Mouse (Mus musculus) gonadal fat pad, adult 2 months (tissue): Measurements from ENCODE around the gene Hlx. TPM values are rescaled to one million over a fixed set of nuclear protein-coding genes. Genes with fewer than 3 reads are reported as not detected.

Source experiments
- DNase-seq: peaks from one replicate; pipeline ENCODE4 v3.0.0-alpha.2; 2012; ENCODE audit warnings: low read depth
- polyA plus RNA-seq: library from polyadenylated mRNA; depleted of rRNA; stranded (reverse); fragments of >200 nt; gene quantifications from 2 replicates; pipeline ENCODE4 v1.2.3, GENCODE M21; 2012

Gene Hlx
- polyA plus RNA-seq, 1 experiment: 9.1 TPM

DNA sequence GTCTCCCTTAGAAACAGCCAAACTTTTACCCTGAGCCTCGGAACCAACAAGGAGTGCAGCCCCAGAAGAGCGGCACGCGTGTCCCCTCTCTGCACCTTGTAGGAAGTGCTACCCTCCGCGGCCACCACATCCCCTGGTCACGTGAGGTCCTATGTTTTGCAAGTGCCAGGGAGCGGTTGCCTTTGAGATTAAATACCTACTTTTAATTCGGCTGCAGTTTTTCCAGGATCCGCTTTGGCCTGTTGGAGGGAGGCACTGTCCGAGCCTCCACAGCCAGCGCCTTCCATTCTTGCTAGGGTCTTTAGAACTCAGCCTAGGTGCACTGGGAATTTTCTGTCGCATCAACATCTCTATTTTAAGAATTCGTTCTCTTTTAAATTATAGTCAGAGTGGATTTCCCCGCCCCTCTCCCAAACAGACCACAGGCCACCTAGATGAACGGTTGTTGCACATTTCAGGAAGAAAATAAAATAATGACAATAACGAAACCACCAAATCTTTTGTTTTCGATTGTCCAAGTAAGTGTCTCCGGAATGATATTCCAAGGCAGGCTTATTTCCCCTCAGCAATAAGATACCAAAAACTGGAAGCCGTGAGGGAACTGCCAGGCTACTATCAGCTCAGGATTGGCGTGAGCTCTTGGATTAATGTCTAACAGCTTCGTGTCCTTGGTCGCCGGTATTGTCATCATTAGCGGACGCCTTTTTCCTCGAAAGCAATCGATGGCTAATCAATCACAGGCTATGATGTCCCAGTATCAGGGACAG is 1.1 kb upstream of the Hlx start:
- DNase-seq: no peak

DNA sequence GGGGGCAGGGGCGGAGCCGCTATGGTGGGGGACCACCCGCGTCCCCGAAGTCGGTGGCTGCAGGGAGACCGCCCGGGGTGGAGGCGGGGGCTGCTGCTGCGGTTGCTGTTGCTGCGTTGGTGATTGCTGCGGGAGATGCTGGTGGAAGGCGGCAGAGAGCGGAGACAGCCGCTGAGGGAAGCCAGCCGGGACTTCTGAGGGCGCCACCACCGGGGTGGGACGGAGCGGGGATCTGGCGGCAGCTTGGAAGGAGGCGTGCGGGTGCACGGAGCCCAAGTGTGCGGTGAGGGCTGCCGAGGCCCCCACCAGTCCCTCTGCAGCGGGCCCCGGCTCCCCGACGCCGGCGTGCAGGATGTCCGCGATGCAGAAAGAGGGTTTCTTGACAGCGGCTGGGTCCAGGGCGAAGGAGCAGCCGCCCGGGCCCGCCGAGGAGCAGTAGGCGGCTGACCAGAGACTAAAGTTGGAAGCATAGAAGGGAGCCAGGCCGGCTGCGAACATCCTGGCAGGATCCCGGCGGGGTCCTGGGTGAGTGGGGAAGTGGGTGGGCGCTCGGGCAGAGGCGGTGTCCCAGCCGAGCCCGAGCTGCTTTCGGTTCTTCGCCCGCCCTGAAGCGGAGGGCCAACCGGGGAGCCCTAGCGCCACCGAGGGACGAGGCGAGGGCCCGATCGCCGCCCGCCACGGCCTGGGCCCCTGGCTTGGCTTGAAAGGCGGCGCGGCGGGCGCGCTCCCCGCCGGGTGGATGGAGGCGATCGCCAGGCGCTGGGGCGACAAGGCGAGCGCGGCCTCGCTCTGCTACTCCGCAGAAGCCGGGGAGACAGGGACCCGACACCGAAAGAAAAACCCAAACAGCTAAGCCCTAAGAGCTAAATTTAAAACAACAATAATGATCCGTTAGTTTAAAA is 524 bp downstream of the Hlx start:
- DNase-seq: no peak

DNA sequence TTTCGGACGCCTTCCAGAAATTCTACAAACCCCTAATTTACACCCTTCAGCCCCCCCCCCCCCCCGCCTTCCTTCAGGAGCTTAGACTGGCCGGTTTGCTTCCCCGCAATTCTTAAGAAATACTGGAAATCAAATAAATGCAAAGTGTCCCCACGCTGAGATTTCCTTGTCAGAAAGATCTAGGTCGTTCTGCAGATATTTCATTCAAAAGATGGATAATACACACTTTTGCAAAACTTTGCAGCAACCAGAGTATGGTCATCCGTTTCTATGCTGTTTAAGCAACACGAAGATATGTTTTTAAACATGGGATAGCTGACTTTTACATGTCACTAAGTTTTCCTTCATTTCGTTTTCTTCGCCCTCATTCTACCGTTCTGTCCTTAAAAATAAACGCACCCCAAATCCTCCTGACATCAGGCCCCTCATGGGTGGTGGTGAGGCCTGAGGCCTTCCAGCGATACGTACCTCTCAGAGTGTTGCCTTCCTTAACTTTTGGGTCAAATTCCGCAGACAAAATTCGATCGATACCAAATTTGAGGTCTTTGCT is 1.3 kb downstream of the Hlx start:
- DNase-seq: no peak

DNA sequence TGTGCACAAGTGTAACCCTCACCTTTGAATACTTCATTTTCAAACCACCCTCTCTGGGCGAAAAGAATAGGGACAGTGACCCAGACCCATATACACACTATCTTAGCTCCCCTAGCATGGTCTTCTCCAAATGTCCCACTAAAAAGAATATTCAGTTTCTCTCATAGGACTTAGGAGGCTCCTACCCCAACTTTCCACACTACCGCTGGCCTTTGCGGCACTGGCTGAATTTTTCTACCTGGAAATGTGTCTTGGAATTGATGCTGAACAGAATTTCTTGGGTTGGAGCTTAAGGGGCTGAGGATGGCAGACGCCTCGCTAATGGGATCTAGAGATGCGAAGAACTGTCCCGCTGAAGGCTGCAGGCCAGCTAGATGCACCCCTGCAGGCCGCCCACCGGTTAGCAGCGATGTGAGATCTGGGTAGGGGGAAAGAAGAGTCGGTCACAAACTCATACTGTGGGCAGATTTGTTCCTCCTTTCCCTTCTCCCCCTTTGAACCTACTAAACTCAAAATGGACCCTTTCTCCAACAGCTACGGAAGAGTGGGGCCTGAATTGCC is 1.9 kb downstream of the Hlx start:
- DNase-seq: no peak

DNA sequence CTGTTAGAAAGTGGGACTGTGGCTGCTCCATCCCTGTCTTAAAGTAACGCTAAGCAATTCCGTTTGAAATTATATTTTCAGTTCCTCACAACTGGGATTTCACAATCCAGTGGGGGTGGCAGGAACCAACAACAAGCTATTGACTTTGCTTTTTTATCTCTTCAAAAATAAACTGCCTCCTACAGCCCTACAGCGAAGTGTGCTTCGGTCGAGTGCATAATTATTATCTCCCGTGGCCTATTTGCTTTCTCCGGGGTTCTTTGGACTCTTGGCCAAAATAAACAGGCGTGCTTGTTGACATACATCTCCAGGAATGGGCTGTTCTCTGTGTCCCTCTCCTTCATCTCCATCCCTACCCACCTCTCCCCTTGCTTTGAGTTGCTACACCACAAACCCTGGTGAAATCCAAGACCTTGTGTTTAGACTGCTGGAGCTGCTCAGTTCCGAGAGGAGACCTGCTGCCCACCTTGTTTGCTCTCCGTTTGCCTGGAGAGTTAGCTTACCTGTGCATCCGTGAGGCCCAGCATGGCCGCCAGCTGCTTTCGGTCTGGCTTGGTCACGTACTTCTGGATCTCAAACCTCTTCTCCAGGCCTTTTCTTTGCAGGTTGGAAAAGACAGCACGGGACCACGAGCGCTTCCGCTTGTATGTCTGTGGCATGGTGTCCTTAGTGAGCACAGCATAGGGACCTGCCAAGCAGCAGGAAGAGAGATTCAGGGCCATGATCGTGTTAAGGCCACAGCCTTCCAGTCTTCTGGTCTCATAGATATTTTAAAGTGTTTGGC is 2.9 kb downstream of the Hlx start:
- DNase-seq: no peak

DNA sequence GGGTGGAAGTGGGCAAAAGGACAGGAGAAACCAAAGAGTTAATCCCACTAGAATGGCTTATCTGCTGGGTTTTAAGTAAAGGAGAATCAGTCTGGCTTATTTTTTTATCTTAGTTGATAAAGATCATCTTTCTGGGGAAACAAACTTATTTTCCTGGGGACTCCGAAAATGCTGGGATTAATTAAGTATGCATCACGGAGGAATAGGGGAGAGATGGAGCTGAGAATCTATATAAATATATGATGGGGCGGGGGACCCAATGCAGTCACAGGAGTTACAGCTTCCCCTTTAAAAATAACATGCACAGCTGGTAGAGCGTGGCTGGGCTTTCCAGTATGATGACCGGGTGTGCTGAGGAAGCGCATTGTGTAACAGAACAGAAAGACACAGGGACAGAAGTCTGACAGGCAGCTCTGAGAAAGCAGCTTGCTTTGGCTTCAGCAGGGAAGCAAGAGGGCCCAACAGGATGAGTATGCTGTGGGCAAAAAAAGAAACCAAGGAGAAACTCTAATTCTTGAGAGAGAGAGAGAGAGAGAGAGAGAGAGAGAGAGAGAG is 3.8 kb downstream of the Hlx start:
- DNase-seq: no peak

DNA sequence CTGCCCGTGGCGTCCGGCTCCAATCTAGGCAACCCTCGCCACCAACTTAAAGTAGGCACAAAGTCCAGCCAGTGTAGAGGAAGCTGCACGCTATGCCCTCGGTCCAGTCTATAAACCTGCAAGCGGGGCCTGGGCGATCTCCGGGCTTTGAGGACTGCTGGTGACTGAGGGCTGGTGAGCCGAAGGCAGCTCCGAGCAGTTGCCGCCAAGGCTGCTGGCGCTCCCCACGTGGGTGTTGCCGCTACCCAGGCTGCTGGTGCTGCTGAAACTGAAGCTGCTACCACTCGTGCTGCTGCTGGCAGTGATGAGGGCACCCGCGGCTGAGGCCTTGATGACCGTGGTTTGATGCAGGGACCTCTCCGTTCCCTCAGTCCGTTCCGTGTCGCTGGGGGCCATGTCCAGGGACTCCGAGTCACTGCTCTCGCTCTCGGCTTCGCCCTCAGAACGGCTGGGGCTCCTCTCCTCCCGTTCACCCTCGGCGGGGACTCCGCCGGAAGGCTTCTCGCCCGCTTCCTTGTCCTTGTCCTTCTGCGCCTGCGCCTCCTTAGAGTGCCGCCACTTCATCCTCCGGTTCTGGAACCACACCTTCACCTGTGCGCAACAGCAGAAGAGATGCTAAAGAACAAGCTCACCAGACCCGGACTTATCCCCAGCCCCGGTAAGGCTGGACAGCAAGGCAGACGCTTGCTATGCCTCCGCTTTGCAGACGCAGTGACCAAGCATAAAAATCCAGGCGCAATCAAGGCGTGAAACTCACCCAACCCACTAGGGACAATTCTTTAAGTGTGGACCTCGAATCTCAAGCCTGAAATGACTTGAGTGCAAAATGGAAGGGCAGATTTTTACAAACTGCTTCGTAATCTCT is 4.8 kb downstream of the Hlx start:
- DNase-seq: no peak

DNA sequence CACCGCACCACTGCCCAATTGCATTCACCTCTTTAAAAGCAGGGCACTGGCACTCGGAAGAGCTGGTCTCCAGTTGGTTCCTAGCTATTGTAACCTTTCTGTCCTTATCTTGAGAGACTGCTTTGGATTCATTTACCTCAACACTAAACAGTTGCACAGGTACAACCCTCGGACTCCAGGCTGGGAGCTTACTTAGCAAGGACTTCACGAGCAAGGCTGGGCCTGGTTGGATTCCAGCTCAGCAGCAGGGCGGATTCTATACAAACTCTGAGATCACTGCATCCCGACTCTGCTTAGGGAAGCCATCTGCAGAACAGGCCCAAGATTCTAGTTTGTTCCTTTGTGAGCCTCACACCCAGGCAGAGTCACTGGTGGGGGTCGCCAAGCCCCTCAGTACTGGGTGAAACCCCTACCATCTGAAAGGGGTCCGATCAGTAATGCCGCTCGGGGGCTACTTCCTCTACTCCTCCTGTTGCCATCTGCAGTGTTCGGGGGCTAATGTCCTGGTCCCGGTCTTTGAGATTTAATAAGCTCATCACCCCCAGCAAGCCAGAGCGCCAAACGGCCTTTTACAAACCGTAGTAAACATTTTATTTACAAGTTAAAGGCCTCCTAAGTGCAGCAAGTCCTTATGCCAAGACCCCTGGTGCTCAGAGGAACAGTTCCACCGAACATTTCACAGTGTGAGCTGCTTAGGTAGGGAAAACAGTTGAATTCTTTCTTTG is 5.7 kb downstream of the Hlx start:
- DNase-seq: no peak

DNA sequence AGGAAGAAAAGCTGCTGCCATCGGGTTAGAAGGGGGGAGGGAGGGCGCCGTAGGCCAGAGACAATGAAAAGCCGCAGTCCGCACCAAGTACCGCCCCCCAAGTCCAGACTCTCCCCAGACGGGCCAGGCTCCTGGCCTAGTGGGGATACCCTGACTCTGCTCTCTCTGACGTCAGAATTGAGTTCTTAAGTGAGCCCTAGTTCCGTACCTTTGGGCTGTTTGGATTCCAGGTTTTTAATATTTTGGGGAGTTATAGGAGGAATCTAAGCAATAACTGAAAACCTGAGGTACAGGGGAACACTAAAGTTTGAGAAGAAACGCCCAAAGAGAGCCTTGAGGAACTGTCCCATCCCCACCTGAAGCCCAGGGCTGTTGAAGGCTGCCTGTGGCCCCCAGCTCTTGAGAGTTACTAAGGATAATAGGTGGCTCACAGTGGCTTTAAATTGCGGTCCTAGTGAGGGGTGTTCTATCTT is 7.1 kb downstream of the Hlx start:
- no peak for DNase-seq

DNA sequence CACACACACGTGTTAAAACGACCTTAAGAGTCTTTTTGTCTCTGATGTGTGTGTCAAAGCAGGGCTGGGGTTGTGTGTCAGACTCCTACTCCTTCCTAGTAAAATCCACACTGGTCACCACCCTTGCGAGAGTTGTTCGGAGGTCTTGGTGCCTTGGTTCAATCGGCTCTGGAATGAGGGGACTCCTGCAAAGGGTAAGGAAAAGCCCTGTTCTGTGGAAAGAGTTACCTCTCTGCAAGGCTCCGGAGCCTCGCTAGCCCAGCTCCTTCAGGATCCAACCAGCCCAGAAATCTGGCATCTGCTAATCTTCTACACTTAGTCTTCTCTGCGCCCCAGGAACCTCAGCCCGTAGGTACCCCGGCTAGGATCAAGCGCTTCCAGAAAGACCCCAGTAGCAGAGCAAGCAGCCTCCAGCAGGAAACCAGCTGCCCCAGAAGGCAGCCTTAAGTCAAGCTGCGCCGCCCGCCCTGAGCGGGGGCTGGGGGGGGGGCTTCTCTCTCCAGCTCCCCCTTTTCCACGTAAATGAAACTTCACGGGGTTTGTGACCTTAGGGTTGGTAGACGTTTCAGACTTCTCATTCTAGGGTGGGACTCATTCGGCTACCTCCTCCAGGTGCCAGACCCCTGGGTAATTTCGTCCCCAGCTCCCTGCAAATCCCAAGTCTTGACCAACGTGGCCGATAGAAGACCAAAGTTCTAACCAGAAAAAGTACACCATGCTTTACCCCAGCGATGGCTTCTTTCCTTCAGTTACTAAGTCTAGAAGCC is 7.7 kb downstream of the Hlx start:
- no peak for DNase-seq

DNA sequence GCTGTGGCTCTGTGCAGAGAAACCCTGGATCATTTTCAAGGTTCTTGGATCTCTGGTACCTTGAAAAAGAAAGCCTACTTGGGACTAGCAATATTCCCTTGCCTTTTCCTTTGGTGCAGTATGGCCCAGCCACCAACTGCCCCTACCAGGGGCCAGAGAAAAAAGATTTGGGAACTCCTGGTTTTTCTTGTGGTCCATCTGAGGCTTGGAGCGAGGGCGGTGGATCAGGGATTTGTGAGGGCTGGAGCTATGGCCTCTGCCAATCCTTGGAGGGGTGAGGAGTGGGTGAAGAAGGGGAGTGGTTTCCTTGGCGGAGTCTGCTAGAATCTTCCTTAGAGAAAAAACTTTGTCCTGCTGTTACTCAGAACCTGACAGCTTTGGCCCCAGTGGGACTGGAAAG is 8.5 kb downstream of the Hlx start:
- no peak for DNase-seq

DNA sequence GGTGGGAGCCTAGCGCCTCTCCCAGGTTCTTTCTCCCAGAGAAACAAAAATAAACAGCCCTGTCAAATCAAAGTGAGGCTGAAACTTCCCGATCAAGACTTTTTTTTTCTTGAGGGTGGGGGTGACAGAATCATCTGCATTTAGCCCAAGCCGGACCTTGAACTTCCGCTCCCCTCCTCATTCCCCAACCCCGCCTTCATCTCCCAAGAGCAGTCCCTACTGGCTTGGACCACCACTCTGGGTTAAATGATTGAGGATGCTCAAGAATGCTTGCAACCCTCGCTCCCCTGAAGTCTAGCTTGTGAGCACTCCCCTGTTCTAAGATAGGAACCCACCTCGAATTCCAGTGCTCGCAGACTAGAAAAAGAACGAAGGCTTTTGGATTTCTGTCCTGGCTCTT is 11.3 kb downstream of the Hlx start:
- DNase-seq: no peak

DNA sequence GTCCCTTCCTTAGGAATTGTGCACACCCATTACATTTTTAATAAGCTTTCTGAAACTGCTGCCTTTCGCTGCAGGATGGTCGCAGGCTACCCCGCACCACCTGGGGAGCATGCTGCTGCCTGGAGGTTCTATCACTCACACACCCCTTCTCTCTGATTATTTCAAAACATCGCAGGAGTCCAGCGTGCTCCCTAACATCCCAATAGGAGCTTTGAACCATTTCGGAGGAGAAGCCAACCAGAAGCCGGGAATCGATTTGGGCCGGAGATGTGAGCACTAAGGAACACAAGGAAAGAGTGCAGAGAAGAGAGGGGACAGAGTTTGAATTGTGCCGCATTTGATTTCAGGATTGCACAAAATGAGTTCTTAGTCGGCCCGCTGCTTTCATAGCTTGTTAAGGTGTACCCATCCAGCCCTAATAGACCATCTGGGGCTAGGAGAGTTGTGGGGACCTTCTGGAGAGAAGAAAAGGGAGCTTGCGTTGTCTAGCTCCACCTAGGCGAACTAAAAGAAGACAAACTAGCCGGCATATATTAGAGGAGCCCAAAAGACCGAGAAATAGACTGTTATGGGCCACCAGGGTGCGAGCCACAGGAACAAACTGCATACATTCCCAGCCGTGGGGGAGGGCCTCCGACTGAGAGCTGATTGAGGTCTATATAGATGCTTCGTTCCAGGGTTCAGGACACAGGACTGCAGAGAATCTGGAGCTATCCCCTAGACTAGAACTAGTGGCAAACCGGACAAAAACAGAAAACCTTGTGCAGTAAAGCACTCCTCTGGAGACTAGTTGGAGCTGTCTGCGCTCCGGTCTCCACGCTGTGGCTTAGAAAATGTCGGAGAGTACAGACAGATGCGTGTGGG is 12.0 kb downstream of the Hlx start:
- no peak for DNase-seq

DNA sequence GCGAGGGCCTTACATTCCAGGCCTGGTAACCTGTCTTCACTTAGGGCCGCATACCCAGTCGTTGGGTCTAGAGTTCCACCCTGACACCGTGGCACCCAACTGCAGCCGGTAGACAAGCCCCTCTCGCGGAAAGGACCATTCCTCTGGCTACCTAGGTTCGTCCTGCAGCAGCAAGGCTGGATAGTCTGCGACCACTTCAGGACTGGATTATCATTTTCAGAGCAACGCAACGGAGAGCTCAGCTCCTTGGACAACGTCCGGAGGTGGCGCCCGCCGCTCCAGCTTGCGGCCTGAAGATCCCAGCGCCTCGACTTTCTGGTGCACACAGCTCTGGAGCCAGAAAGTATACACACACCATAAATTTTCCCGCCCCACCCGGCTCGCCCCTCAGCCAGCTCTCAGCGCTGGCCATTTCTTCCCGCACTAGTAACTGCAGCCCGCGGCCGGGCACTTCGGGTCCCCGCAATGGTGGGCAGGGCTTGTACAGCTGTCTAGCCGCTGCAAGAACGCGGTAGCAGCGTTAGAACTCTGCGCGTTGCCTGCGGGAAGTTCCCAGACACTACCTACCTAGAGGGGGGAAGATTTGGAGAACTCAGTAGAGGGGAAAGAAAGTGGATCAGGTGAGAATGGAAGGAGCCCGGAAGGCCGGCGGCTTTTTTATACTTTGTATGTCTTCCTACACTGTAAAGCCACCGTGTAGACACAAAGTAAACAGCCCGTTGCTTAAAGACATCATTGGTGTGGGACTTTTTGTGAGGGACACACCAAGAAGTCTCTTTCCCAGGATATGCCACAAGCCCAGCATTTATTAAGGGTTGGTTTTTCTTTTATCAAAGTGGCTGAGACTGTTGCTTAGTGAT is 13.9 kb downstream of the Hlx start:
- DNase-seq: no peak

DNA sequence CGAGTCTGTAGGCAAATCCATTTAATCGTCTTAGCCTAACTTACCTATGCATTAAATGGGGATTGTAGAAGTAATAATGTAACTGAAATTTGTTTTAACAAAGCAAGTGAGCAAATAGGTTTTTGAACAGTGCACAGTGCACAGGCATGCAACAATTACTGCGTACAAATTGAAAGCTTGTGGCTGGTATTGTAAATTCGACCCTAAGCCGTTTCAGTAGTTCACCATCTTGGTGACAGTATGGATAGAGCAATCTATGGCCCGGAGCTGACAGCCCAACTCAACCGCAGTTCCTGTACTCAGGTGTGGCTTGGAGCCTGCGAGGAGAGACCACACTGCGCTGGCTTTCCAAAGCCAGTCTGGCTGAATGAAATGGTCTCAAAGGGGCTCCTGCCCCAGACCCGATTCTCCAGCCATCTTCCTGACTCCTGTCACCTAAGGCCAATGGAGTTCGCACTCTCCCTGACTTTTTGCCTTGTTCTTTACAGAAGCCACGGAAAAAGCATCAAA is 14.7 kb downstream of the Hlx start:
- no peak for DNase-seq

DNA sequence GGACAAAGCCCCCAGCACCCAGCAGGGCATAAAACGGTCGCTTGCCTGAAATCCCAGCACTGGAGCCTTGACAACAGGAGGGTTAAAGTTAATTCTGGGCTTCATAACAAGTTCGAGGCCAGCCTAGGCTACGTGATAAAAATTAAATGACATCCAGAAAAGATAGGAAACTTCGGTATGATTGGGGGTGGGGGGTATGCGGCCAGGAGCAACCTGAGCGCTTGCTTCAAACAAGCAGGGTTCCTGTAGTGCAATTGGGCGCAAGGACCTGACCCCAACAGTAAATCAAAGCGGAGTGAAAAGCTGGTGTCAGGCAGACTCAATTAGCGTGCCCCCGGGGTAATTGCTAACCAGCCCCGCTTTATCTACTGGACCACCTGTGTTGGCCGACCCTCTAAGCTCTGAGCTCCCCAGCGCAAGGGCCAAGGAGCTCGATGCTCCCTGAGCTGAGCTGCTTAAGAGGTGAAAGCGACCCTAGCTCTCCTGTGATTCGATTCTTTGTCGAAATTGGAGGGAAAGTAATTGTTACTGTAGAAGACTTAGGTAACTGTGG is 15.3 kb downstream of the Hlx start:
- no peak for DNase-seq
